ENCODE assay signal across 19 mouse cellular contexts in genomic region chr4:102691402-102691801, GRCm38 (mm10). TPM values are rescaled to one million over a fixed set of nuclear protein-coding genes. Genes with fewer than 3 reads are reported as not detected.
DNase-seq lines count a peak whose midpoint lies in the region; ATAC-seq and TF ChIP-seq lines count a peak whose summit lies in the region.
"Had no signal": no experiment of that assay in that cellular context is flagged by ENCODE, and none has a peak within 500 bp of the region (broad histone marks: within the 10 kb centered on the region; RNA-seq: fewer than 3 reads in every experiment).

No protein-coding gene starts in this region.

- no peak overlapping the region for H3K4me3 ChIP-seq in layer of hippocampus, adult 2 months
- no peak overlapping the region for H3K4me3 ChIP-seq in midbrain, embryonic 14.5 days (replicated peaks; ENCODE audit: low read depth, low read length)
- no peak overlapping the region for H3K4me3 ChIP-seq in midbrain, embryonic 15.5 days
- no peak overlapping the region for H3K4me3 ChIP-seq in gastrocnemius, adult 2 months
- H3K4me3 ChIP-seq: embryonic facial prominence, embryonic 13.5 days; hindbrain, embryonic 13.5 days; midbrain, embryonic 13.5 days had no signal

- H3K27me3 ChIP-seq in midbrain, embryonic 14.5 days (ENCODE audit: control insufficient read depth, insufficient read depth, low read length), result no peaks in the 10 kb centered on the region
- H3K27me3 ChIP-seq in midbrain, embryonic 15.5 days (replicated peaks), result no peaks in the 10 kb centered on the region
- H3K27me3 ChIP-seq: embryonic facial prominence, embryonic 13.5 days; hindbrain, embryonic 13.5 days; midbrain, embryonic 13.5 days had no signal

- no peaks in the 10 kb centered on the region for H3K4me1 ChIP-seq in midbrain, embryonic 14.5 days (ENCODE audit: control insufficient read depth, insufficient read depth, low read length)
- no peaks in the 10 kb centered on the region for H3K4me1 ChIP-seq in midbrain, embryonic 15.5 days
- H3K4me1 ChIP-seq: embryonic facial prominence, embryonic 13.5 days; midbrain, embryonic 13.5 days had no signal

- ATAC-seq in midbrain, embryonic 14.5 days (ENCODE audit: low FRiP score, low TSS enrichment), result no peak
- ATAC-seq in midbrain, embryonic 15.5 days (replicated peaks), result no peak
- ATAC-seq: CD4-positive, CD25-positive, alpha-beta regulatory T cell, adult 4 months; midbrain, embryonic 13.5 days had no signal

- no peaks in the 10 kb centered on the region for H3K9me3 ChIP-seq in midbrain, embryonic 14.5 days (ENCODE audit: control insufficient read depth, low read length)
- no peaks in the 10 kb centered on the region for H3K9me3 ChIP-seq in midbrain, embryonic 15.5 days
- H3K9me3 ChIP-seq: embryonic facial prominence, embryonic 13.5 days; hindbrain, embryonic 13.5 days; midbrain, embryonic 13.5 days had no signal

- H3K4me2 ChIP-seq in midbrain, embryonic 14.5 days (ENCODE audit: low read length), result no peak overlapping the region
- H3K4me2 ChIP-seq in midbrain, embryonic 15.5 days, result no peak overlapping the region
- H3K4me2 ChIP-seq: embryonic facial prominence, embryonic 13.5 days; heart, embryonic 11.5 days; hindbrain, embryonic 13.5 days; midbrain, embryonic 13.5 days had no signal

- no peaks in the 10 kb centered on the region for H3K36me3 ChIP-seq in midbrain, embryonic 14.5 days (ENCODE audit: control insufficient read depth, insufficient read depth, low read length)
- H3K36me3 ChIP-seq in midbrain, embryonic 15.5 days (replicated peaks), result no peaks in the 10 kb centered on the region
- H3K36me3 ChIP-seq: embryonic facial prominence, embryonic 13.5 days; hindbrain, embryonic 13.5 days; midbrain, embryonic 13.5 days had no signal

- DNase-seq in layer of hippocampus, adult 2 months (ENCODE audit: low spot score in 2 of 2), result no peak
- DNase-seq in layer of hippocampus, postnatal 36 days, result no peak
- DNase-seq in midbrain, embryonic 14.5 days, result peak; percentile 22
- peak; percentile 33 for DNase-seq in brain, adult 2 months (ENCODE audit: low read depth, low spot score)
- no peak for DNase-seq in gastrocnemius, adult 2 months
- no peak for DNase-seq in left cerebral cortex, postnatal 14 days (ENCODE audit: low spot score in 2 of 2)
- DNase-seq: cerebellum, adult 11-12 months; cerebellum, postnatal 14 days; heart, postnatal 10 days; kidney, adult 8-10 months; kidney, postnatal 14 days had no signal

- intact Hi-C loops in gastrocnemius, adult 2 months (cut with DNase I), result no loop called here
- intact Hi-C loops in left cerebral cortex, postnatal 14 days (cut with DNase I), result no loop called here

- no peak for TF ChIP-seq CTCF in layer of hippocampus, adult 2 months (conservative IDR thresholded peaks at IDR 0.05)
- TF ChIP-seq CTCF in gastrocnemius, adult 2 months (IDR thresholded peaks at IDR 0.05), result no peak

- WGBS in midbrain, embryonic 14.5 days, result 89% methylated on average over 4 of the region's 4 CpGs
- WGBS in midbrain, embryonic 15.5 days, result 78% methylated on average over 4 of the region's 4 CpGs

- H3K27ac ChIP-seq in layer of hippocampus, adult 2 months, result peak overlapping the region; percentile 43
- no peak overlapping the region for H3K27ac ChIP-seq in midbrain, embryonic 14.5 days (replicated peaks; ENCODE audit: low read depth, low read length)
- no peak overlapping the region for H3K27ac ChIP-seq in midbrain, embryonic 15.5 days
- H3K27ac ChIP-seq in gastrocnemius, adult 2 months, result no peak overlapping the region
- H3K27ac ChIP-seq: embryonic facial prominence, embryonic 13.5 days; hindbrain, embryonic 13.5 days; liver, embryonic 14.5 days; midbrain, embryonic 13.5 days; stomach, postnatal 0 days had no signal

- no peak overlapping the region for H3K9ac ChIP-seq in midbrain, embryonic 14.5 days (replicated peaks; ENCODE audit: low read length)
- H3K9ac ChIP-seq in midbrain, embryonic 15.5 days, result no peak overlapping the region
- H3K9ac ChIP-seq: embryonic facial prominence, embryonic 13.5 days; hindbrain, embryonic 13.5 days; liver, embryonic 14.5 days; midbrain, embryonic 13.5 days had no signal

RNA-seq across cellular contexts. Expression of gene Sgip1, which starts 49.7 kb away (rescaled TPM):
- total RNA-seq in layer of hippocampus, adult 2 months (2021), result 100 to 1,000 TPM; 278 to 293 TPM
- total RNA-seq in layer of hippocampus, postnatal 36 days (2021), result 100 to 1,000 TPM; 273 to 280 TPM
- polyA plus RNA-seq in midbrain, embryonic 14.5 days (2014; fragmentation: Nextera tagmentation; extraction: Ambion mirVana), result 67.0 and 70.8 TPM in 2 replicates
- 67.5 and 75.2 TPM in 2 replicates for polyA plus RNA-seq in midbrain, embryonic 15.5 days (2015; fragmentation: Nextera tagmentation; extraction: Ambion mirVana)
- 1 to 10 TPM; 1.8 to 2.4 TPM for total RNA-seq in gastrocnemius, adult 2 months (2021)
- 100 to 1,000 TPM; 311 to 321 TPM for total RNA-seq in left cerebral cortex, postnatal 14 days (2021)

Comparison
In these comparisons a context has a peak if more than half of its experiments do, and no peak if none do; other contexts are left out.
1. DNase-seq: peak in midbrain, embryonic 14.5 days (single experiment) and brain, adult 2 months (single experiment); none in layer of hippocampus, adult 2 months (0 of 2), layer of hippocampus, postnatal 36 days (0 of 2), gastrocnemius, adult 2 months (single experiment) and left cerebral cortex, postnatal 14 days (0 of 2).
2. RNA of gene Sgip1, which starts 49.7 kb away (total RNA-seq): 311 to 321 TPM in left cerebral cortex, postnatal 14 days, 278 to 293 TPM in layer of hippocampus, adult 2 months and 273 to 280 TPM in layer of hippocampus, postnatal 36 days; 1.8 to 2.4 TPM in gastrocnemius, adult 2 months; every median in the first group is over 10 times any median in the second.